Mouse (Mus musculus) spleen, adult 2 months (tissue): Measurements from ENCODE around the gene Mx1.
A peak's percentile ranks its signal among the peaks of the same experiment; 100 is the strongest.

Experiments
- CTCF ChIP-seq: fragments of 200-500 bp; IDR thresholded peaks from 2 replicates; pipeline ENCODE4 v1.5.1; 2011; ENCODE audit warnings: mild to moderate bottlenecking, inconsistent platforms; ENCODE audit not compliant: insufficient read depth, insufficient read length, insufficient replicate concordance; ENCODE audit errors: extremely low read depth
- POLR2A ChIP-seq: fragments of 200-500 bp; IDR thresholded peaks from 2 replicates; pipeline ENCODE4 v1.6.1; 2011; ENCODE audit warnings: low read depth, low read length, inconsistent platforms

- TF ChIP-seq POLR2A, result no peak
- TF ChIP-seq CTCF, result peak; percentile 54; the same call in 1 of the 2 replicates
Observed at GRCm38 (mm10) chr16:97443670-97444263, 18.9 kb downstream of the Mx1 start.
